Mouse (Mus musculus) B cell, adult 2 months (primary cell): ENCODE data around the gene Rimkla.

Experiments used
- DNase-seq, 2 experiments: peaks; one replicate each; pipeline ENCODE4 v3.0.0; 2022

Gene Rimkla

DNA sequence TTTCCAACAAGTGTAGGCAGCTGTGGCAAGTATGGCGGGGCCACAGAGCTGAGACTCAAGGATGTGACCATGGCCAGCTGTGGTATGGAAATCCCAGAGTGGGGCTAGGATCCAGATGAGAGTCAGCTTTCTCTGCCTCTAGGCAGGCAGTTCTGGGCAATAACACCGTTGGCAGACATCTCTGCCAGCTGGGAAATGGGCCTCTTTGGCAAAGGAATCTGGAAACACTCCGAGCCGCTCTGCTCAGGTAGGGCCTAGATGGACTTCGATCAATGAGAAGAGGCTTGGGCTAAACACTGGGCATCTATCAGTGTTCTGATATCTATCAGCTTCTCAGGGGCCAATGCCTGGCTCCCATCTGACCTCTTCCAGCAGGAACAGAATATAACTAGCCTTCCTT, 26.6 kb downstream of the Rimkla start:
- DNase-seq: no peak

DNA sequence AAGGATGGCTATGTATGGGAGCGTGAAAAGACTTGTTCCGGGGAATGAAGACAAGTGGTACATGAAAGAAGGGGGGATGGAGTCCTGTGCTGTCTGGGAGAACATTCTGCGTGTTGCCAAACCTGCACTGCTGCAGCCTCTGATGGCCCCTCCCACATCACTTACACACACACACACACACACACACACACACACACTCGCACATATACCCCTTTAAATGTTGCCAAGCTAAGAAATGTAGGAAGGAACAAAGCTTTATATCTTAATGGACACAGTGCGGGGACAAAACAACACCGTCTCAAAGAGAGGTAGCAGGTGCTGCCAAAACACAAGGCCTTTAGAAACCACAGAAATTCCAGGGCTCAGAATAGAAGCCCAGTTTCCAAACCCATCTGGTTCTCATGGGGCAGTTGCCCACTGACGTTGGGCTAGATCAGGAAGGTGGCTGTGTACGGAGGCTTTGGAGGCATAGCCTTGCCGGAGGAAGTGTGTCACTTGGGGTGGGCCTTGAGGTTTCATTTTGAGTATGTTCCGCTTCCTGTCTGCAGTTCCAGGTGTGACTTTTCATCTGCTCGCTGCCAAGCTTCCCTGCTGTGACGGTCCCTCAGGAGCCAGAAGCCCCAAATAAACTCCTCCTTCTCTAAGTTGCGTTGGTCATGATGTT, 28.5 kb downstream of the Rimkla start:
- peak; percentile 62 to 70 for DNase-seq

DNA sequence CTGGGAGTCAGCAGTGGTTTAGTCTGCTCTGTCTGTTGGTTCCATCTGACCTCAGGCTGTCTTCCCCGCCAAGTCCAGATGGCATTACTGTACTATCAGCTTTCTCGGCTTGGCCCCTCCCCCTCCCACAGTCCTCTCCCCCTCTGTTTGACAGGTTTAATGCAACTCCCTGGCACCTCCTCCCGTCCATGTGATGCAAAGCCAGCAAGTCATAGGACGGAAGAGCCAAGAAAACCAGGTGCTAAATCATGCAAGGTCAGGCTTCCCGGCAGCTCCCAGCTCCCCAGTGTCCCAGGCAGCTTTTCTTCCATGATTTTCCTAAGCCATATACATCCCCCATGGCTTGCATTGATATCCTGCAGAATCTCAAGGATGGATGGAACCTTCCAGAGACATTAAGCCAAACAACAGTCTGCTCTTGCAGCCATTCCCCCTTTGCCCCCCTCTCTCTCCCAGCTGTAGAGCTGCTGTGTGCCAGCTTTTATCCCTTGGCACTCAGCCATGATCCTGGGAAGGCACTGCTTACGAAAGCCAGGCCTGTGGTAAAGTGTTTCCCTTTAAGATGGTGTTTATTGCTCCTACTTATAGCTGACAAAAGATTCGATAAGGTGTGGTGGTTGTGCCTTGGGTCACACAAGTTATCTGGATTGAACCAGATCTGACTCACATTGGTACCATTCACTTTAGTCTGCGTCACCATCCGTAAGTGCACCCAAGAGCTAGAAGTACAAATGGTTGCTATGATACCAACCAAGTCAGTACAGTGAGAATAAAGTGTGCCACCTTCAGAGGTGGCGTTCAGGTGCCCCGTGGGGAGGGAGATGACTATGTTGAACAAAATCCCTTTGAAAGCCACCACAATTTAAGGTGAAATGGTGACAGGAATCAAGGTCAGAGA, 29.3 kb downstream of the Rimkla start:
- peak; percentile 46 to 57 for DNase-seq

DNA sequence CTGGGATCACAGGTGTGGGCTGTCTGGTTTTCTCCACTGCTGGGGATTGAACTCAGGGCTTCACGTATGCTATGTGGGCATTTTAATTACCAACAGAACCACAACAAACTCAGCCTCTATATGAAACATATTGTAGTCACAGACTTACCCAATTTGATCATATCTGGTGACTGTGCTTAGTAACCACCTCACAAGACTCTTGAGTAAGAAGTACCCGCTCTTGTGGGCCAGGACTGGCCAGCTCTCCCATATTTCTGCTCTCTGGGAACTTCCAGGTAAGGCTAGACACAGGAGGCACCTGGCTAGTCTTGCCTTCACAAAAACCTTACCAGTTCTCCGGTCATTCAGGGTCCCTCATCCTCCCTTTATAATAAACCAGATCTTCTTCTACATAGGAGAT, 30.0 kb downstream of the Rimkla start:
- no peak for DNase-seq

DNA sequence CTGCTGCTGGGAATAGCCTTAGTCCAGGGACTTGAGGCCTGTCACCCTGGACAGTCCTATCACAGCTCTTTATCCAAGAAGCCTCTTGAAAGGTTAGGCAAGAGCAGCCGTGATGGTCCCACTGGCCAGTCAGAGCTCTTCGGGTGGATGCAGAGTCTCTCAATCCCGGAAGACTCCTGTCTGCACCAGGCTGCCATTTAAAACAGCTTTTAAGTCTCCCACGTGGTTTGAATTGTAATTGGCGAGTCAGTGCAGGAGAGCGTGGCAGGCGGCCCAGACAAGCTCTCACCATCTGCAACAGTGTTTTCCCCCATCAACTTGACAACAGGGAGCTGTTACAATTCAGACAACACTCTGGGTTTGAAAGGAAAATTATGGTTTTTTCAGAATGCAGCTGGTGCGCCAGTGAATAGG, 31.7 kb downstream of the Rimkla start:
- no peak for DNase-seq

DNA sequence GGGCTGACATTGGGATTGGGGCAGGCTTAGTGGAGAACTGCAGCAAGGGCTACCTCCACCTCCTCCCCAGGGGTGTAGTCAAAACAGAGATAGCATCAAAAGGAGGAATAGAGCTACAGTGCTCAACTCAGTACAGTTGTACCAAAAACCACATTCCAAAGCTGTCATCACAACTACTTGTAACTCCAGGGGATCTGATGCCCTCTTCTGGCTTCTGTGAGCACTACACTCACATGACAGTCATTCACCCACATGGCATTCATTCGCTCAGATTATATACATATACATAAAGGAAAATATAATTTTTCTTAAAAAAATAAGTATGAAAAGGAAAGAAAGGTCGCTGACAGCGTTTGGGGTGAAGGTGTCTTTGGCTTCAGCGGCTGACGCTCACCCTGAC, 32.1 kb downstream of the Rimkla start:
- DNase-seq: peak; percentile 19 to 26

DNA sequence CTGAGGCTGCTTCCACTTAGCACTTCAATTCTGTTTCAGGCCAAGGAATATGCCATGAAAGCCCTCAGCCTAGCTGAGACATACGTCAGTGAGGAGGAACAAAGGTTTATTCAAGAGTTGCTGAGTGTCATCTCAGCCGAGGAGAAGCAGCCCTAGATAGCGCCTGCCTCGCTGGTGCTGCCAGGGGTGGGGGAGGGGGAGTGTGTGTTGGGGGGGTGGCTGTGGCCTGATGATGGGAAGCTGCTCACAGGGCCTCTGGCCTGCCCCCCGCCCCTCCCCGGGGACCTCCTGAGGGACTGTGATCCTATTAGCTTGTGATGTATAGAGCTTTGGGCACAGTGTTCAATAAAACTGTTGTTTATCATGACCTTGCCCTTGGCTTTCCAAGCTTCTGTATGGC, 38.9 kb downstream of the Rimkla start:
- no peak for DNase-seq

DNA sequence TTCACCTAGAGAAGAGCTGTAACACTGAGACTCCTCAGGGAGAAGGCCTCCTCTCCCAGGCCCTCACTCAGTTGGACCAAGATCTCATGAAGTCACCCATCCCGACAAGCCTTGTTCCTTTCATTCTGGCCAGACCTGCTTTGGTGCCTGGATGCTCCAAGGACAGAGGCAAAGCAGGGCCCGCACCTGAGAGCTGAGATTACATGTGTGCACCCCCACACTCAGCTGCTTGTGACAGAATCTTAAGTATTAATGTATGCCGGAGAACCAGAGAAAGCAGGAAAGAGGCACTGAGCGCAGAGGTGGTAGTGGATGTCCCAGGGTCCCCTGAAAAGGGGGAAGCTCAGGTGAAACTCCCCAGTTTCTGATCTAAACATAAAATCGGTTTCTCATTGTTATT, 39.3 kb downstream of the Rimkla start:
- no peak for DNase-seq

DNA sequence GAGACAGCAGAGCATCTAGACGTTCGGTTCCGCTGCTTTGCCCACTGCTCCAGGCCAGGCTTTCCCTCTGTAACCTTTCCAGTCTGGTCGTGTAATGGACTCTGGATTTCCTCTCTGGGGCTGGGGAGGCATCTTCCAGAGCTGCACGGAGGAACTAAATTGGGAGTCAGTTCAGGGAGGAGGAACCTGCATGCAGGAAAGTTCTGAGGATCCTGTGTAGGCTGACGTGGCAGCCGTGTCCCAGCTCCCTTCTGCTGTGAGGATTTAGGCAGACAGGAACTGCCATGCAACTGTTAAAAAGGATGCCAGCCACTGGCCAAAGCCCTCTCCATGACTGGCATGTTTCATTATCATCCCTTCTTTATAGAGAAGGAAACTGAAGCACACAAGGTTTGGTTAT, 42.0 kb downstream of the Rimkla start:
- DNase-seq: no peak

DNA sequence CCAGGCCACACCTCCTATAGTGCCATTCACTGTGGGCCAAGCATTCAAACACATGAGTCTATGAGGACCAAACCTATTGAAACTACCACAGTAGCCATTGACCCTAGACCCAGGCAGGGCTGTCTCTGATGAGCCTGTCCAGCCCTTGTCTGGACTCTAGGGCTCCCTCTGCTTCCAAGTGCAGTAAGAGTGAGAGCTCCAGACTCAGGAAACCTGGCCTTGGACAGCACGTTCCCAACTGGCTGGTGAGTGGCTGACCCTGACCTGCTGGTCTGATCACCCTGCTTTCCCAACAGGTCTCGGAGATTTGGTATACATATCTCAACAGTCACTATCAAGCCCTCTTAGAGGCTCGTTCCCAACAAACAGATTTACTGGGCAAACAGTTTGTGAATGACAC, 44.6 kb downstream of the Rimkla start:
- DNase-seq: no peak

DNA sequence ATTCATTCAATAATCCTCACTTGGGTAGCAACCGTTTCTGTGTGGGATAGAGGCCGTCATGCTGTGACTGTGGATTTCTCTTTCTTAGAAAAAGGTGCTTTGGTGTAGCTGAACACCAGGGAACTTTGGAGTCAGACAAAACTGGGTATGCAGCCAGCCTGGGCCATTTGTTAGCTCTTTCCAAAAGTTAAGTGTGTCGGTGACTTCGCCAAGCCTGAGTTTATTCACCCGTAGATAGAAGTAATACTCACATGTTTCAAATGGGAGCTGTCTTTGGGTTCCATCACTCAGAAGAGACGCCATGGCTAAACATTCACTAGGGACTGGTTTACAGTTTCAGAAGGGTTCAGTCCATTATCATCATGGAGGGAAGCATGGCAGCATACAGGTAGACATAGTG, 45.2 kb downstream of the Rimkla start:
- DNase-seq: no peak

DNA sequence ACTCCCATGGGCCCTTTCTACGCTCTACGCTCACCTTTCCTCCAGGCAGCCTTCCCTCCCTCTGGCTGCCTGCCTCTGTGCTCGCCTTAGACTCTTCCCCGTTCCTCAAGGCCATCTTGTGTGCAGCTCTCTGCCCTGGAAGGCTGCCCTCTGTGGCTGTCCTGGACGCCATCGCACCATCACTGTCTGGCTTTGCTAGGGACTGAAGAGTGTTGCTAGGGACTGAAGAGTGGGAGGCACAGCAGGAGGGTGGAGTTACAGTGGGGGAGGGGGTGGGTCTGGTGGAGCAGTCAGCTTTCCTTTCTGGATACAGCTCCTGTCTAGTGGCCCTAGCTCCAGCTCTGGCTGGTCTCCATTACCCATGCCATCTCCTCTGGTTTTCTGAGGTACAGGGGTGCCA, 49.9 kb downstream of the Rimkla start:
- no peak for DNase-seq

DNA sequence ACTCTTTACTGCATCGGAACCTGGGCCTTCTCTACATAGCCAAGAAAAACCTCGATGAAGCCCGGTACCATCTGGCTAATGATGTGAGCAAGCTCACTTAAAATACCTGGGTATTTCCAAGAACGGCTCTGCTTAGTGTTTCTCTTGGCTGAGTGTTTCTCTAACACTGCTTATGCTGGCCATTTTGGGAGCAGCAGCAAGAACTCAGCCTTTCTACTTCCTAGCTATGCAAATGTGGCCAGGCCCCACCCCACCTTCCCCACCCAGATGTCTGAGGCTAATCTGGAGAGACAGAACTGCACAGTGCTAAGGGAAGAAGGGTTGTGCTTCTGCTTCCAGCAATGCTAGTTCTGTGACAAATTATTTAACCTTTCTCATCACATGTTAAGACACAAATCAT, 50.6 kb downstream of the Rimkla start:
- no peak for DNase-seq

DNA sequence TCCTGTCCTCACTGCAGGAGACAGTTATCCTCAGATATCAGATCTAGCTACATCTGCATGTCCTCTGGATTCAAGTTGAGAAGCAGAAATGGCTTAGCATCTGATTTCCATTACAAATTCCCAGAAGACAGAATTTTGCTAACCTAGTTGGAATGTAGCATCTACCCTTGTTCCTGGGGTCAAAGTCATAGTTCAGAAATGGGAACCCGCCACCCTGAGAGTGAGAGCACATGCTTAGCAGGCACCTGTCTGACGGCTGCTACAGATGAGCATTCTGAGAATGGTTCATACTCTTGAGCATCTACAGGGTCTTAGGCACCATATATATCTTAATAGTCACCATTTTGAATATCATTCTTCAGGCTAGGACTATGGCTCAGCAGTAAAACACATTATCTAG, 54.5 kb downstream of the Rimkla start:
- DNase-seq: no peak

DNA sequence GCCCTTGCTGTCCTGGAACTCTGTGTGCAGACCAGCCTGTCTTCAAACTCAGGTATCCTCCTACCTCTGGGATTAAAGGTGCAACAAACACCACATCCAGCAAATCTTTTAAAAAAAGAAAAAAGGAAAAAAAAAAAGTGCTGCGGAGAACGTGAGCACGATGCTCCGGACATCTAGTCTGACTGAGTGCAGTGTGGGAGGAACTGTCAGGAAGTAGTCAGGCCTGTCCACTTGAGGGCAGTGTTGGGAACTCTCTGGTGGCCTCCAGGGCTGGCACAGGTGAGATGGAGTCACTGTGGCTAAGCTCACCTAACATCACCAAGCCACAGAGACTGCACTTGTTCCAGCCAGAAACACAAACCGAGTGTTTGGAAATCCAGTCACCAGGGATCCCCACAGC, 61.8 kb downstream of the Rimkla start:
- DNase-seq: peak; percentile 53 to 55

DNA sequence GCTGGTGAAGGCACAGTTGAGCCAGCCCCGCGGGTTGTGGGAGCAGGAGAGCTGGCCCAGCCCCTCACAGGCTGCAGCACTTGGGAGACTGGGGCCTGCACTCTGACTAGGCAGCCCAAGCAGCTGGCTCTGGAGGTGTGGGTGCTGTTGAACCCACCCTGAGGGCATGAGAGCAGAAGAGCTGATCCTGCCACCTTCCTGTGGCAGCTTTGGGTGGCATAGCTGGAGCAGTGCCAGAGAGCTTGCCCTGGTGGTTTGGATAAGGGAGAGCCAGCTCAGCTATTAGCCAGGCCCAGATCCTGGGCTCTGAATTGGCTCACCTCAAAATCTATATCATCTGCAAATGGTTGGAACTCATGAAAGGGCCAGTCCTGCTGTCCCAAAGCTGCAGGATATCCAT, 64.7 kb downstream of the Rimkla start:
- no peak for DNase-seq

DNA sequence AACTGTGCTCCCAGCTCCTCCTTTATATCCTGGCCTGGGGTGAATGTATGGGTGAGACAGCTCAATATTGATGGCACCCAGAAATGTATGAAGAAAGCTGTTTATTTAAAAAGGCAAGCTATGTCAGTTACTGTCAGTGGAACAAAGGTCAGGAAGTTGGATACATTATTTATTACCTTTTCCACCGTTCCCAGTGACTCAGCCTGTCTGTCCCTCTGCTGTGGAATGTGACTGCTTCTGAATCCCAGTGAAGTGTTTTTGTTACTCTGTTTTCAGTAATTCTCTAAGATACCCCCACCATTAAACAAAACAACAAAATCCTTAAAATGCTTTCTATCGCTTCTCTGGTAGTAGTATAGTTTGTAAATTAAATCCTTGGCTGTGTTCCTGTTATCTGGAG, 66.8 kb downstream of the Rimkla start:
- no peak for DNase-seq

DNA sequence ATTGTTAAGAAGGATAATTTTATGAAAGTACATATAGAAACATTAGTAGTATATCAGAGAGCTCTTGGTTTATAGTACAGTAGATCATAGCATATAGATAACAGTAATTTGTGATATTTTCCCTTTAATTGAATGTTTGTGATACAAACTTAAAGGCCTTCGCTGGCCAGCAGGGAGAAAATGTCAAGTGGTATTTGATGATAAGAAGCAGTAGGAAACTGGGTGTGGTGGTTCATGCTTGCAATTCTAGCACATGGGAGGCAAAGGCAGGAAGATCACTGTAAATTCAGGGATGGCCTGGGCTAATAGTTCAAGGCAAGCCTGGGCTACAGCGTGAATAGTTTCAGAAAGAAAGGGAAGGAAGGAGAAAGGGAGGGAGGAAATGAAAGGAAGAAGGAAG, 67.4 kb downstream of the Rimkla start:
- DNase-seq: no peak

DNA sequence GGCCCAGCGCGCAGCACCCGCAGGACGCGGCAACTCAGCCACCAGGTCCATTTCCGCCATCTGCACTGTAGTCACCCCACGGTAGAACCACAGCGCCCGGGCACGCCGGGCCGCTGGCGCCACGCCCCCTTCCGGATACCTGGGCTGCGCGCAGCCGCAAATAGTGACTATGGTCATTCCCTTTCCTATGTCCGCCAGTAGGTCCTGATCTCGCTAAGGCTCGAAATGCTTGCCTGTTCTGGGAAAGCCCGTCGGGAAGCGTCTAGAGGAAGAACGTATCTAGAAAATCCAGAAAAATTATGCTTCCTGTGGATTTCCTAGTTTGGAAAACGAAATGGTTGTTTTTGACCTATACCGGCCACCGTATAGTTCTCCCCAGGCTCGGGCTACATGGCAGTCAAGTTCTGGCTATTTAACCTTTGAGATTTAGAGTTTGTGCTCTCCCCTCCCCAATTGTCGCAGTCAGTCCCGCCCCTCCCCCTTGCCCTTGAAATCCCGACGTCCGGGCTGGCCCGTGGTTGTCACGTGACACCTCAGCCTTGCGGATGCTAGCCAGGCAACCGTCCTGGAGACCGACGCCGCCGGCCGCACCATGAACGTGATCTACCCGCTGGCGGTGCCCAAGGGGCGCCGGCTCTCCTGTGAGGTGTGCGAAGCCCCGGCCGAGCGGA, 70.0 kb downstream of the Rimkla start, which contains the start of the genes Ppcs and Zmynd12:
Gene Ppcs (minus strand): TSS at position 127 of the 671 bp plus-strand sequence.
Gene Zmynd12 (plus strand): TSS at position 521 of the 671 bp plus-strand sequence.
- peak; percentile 93 to 94 for DNase-seq

DNA sequence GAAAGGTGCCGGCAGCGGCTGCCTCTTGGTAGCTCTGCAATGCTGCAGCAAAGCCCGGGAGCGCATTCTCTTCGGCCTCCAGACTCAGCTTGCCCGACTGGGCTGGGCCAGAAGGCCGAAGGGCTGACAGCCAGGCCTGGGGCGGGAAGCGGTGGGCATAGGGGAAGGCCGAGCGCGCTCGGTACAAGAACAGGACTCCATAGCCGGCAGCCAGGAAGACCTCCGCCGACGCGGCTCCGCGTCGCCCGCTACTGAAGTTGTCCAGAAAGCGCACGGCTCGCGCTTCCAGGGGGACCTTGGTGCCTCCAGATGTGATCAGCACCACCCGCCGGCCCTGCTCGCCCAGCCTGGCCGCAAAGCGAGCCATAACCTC, 70.5 kb downstream of the Rimkla start:
- no peak for DNase-seq

DNA sequence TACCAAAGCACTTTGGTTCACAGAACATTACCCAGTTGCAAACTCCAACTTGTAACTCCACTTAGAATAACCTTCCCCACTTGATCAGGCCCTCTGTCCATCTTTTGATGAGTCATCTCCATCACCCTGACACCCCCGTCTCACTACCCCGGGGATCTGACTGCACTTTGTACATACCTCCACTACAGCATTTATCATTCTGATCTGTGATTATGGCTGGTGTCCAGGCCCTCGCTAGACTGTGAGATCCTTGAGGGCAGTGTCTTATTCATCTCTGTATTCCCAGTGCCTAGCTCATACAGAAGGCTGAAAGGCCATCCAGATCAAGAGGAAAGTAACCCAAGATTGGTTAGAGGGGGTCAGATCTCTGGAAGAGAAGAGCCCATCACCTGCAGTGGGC, 71.2 kb downstream of the Rimkla start:
- DNase-seq: no peak

DNA sequence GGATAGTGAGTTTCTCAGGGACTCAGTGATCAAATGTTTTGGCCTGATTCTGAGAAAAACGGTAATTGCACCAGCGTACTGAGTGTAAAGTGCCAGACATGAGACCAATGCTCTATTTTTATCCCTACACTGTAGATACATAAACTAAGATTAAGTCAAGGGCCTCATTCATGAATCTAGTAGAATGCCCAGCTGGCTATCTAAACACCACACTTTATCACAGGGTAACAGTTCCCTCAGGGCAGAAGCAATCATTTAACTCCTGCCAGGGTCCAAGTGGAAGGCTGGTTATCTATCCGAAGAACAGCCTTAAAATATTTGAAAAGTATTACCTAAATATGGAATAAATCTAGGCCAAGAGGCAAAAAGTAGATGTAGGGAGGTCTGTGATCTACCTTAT, 74.5 kb downstream of the Rimkla start:
- DNase-seq: no peak

DNA sequence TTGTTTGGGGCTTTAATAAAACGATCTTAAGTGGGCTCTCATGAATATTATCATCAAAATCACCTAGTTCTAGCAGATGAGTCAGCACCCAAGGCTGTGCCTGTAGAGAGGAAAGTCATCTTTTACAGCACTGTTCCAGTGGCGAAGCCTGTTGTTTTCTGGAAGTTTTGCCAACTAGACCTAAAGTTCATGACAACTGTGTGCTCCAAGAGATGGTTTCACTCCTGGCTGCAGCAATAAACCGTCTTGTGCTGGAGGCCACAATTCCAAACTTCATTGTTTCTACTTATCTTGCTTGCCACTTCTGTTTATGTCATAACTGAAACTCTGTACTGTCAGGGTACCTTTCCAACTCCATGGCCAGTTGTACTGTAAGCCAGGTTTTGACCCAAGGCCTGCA, 75.2 kb downstream of the Rimkla start:
- no peak for DNase-seq
